Mouse (Mus musculus) brain, embryonic 14.5 days (tissue): ENCODE measurements at regions not wholly inside any gene's neighbourhood (a gene's known extent, or its start where the extent isn't known, plus 50 kb on each side); places are given as distances from the start of the nearest gene placed in this dataset.

Experiments
- CTCF ChIP-seq: fragments of 200-500 bp; IDR thresholded peaks from 2 replicates; pipeline ENCODE4 v1.5.1; 2012; ENCODE audit warnings: inconsistent platforms, mild to moderate bottlenecking, moderate library complexity, borderline replicate concordance; ENCODE audit not compliant: insufficient read depth, insufficient read length; ENCODE audit errors: extremely low read depth
- POLR2A ChIP-seq: fragments of 200-500 bp; IDR thresholded peaks from 2 replicates; pipeline ENCODE4 v1.6.1; 2012; ENCODE audit warnings: mild to moderate bottlenecking, inconsistent platforms, borderline replicate concordance; ENCODE audit not compliant: poor library complexity, insufficient read depth, insufficient read length, severe bottlenecking; ENCODE audit errors: extremely low read depth

DNA sequence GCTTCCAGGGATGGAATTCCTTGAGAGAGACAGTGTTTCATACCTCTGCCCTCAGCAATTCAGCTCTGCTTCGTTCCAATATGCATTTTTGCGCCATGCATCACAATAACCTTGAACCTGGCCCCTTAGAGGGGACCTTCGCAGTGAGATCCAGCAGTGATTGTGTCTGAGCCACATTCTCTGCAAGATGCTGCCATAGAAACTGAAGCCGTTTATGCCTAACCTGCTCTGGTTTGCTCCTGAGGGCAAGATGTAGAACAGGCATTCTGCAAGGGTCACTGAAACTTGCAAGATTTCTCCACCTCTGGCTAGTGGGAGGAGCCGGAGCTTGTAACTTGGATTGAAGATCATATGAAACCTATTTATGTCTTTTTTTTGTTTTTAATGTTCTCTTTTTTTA lies 78.4 kb upstream of the Tsc22d2 start:
- TF ChIP-seq CTCF (no peak), POLR2A (no peak)
